Mouse (Mus musculus): ENCODE results near the gene Myo3b.

- no peak for TF ChIP-seq CTCF (IDR thresholded peaks at IDR 0.05)
- no peak for TF ChIP-seq EP300 (IDR thresholded peaks at IDR 0.05)
Measured at GRCm38 (mm10) chr2:70404301-70404700, 365.4 kb downstream of the Myo3b start.

All from lung, postnatal 0 days (tissue).